Mouse (Mus musculus): ENCODE data around the gene Parp11. TPM values are rescaled to one million over a fixed set of nuclear protein-coding genes. Genes with fewer than 3 reads are reported as not detected.
"Not testable (repeated sequence)": the region's sequence is repeated elsewhere in the genome, so short reads cannot be mapped to it uniquely, and the experiment has no call there.

Gene Parp11
- polyA plus RNA-seq, 1 experiment from 2014 or later: 25.7 TPM

GRCm38 (mm10) chr6:127500119-127500518, 53.5 kb downstream of the Parp11 start:
- no peaks in the 10 kb centered on the region for H3K27me3 ChIP-seq
- no peak overlapping the region for H3K4me2 ChIP-seq (replicated peaks)
- 75% methylated on average over 9 of the region's 9 CpGs for WGBS
- H3K9ac ChIP-seq: no peak overlapping the region
- ATAC-seq (ENCODE audit: insufficient number of reproducible peaks, low FRiP score, low TSS enrichment, low read depth): no peak
- peaks cover 25% of the 10 kb centered on the region for H3K4me1 ChIP-seq
- no peak overlapping the region for H3K27ac ChIP-seq (replicated peaks)
- H3K9me3 ChIP-seq (replicated peaks): no peaks in the 10 kb centered on the region
- H3K36me3 ChIP-seq: no peaks in the 10 kb centered on the region
- no peak overlapping the region for H3K4me3 ChIP-seq (replicated peaks)

- no peaks in the 10 kb centered on the region for H3K27me3 ChIP-seq
- peaks cover 22% of the 10 kb centered on the region for H3K4me1 ChIP-seq
- H3K36me3 ChIP-seq: no peaks in the 10 kb centered on the region
- no peak overlapping the region for H3K27ac ChIP-seq (replicated peaks)
- no peaks in the 10 kb centered on the region for H3K9me3 ChIP-seq (replicated peaks)
- ATAC-seq (ENCODE audit: insufficient number of reproducible peaks, low FRiP score, low TSS enrichment, low read depth): no peak
- H3K4me3 ChIP-seq (replicated peaks): no peak overlapping the region
- H3K9ac ChIP-seq: no peak overlapping the region
- 74% methylated on average over 3 of the region's 3 CpGs for WGBS
- H3K4me2 ChIP-seq (replicated peaks): no peak overlapping the region
Measured at GRCm38 (mm10) chr6:127500806-127501205, 54.2 kb downstream of the Parp11 start.

GRCm38 (mm10) chr6:127502530-127502929, 55.9 kb downstream of the Parp11 start:
- ATAC-seq (ENCODE audit: insufficient number of reproducible peaks, low FRiP score, low TSS enrichment, low read depth): no peak; the same call in 1 of the 2 replicates
- Histone ChIP-seq H3K4me1 (peaks cover 5% of the 10 kb centered on the region; the same call in 1 of the 2 replicates), H3K4me2 (replicated peaks) (no peak overlapping the region), H3K36me3 (no peaks in the 10 kb centered on the region), H3K4me3 (replicated peaks) (no peak overlapping the region), H3K9me3 (replicated peaks) (no peaks in the 10 kb centered on the region), H3K27ac (replicated peaks) (no peak overlapping the region), H3K27me3 (no peaks in the 10 kb centered on the region), H3K9ac (no peak overlapping the region)
- 55% methylated on average over 3 of the region's 3 CpGs for WGBS

- not testable (repeated sequence) for H3K36me3 ChIP-seq; H3K4me2 ChIP-seq (replicated peaks); H3K4me1 ChIP-seq; H3K9me3 ChIP-seq (replicated peaks); H3K4me3 ChIP-seq (replicated peaks); H3K27me3 ChIP-seq; ATAC-seq (ENCODE audit: insufficient number of reproducible peaks, low FRiP score, low TSS enrichment, low read depth); H3K27ac ChIP-seq (replicated peaks); H3K9ac ChIP-seq
- 91% methylated on average over 7 of the region's 12 CpGs for WGBS
Measured at GRCm38 (mm10) chr6:127513776-127514175, 67.1 kb downstream of the Parp11 start.

GRCm38 (mm10) chr6:127521176-127521575, 74.5 kb downstream of the Parp11 start:
- Histone ChIP-seq H3K9me3 (replicated peaks) (no peaks in the 10 kb centered on the region), H3K9ac (no peak overlapping the region), H3K27me3 (no peaks in the 10 kb centered on the region), H3K27ac (replicated peaks) (no peak overlapping the region), H3K36me3 (no peaks in the 10 kb centered on the region), H3K4me1 (no peaks in the 10 kb centered on the region), H3K4me3 (replicated peaks) (no peak overlapping the region), H3K4me2 (replicated peaks) (no peak overlapping the region)
- 66% methylated on average over 8 of the region's 8 CpGs for WGBS
- ATAC-seq (ENCODE audit: insufficient number of reproducible peaks, low FRiP score, low TSS enrichment, low read depth): no peak

- Histone ChIP-seq H3K4me2 (replicated peaks) (no peak overlapping the region), H3K9me3 (replicated peaks) (no peaks in the 10 kb centered on the region), H3K4me3 (replicated peaks) (no peak overlapping the region), H3K9ac (no peak overlapping the region), H3K4me1 (no peaks in the 10 kb centered on the region), H3K27me3 (no peaks in the 10 kb centered on the region), H3K36me3 (no peaks in the 10 kb centered on the region), H3K27ac (replicated peaks) (no peak overlapping the region)
- ATAC-seq (ENCODE audit: insufficient number of reproducible peaks, low FRiP score, low TSS enrichment, low read depth): no peak
- WGBS: 53% methylated on average over 9 of the region's 9 CpGs
Measured at GRCm38 (mm10) chr6:127522326-127522725, 75.7 kb downstream of the Parp11 start.

GRCm38 (mm10) chr6:127524442-127524841, 77.8 kb downstream of the Parp11 start:
- H3K27me3 ChIP-seq: no peaks in the 10 kb centered on the region
- no peak overlapping the region for H3K4me2 ChIP-seq (replicated peaks)
- H3K9ac ChIP-seq: no peak overlapping the region
- H3K4me1 ChIP-seq: peaks cover 2% of the 10 kb centered on the region
- H3K9me3 ChIP-seq (replicated peaks): no peaks in the 10 kb centered on the region
- no peaks in the 10 kb centered on the region for H3K36me3 ChIP-seq
- no peak for ATAC-seq (ENCODE audit: insufficient number of reproducible peaks, low FRiP score, low TSS enrichment, low read depth)
- WGBS: 31% methylated on average over 8 of the region's 8 CpGs
- no peak overlapping the region for H3K4me3 ChIP-seq (replicated peaks)
- no peak overlapping the region for H3K27ac ChIP-seq (replicated peaks)

- no peak overlapping the region for H3K4me2 ChIP-seq (replicated peaks)
- WGBS: 84% methylated on average over 7 of the region's 7 CpGs
- peaks cover 4% of the 10 kb centered on the region for H3K4me1 ChIP-seq
- no peaks in the 10 kb centered on the region for H3K27me3 ChIP-seq
- no peaks in the 10 kb centered on the region for H3K36me3 ChIP-seq
- no peak overlapping the region for H3K4me3 ChIP-seq (replicated peaks)
- no peaks in the 10 kb centered on the region for H3K9me3 ChIP-seq (replicated peaks)
- H3K27ac ChIP-seq (replicated peaks): no peak overlapping the region
- no peak overlapping the region for H3K9ac ChIP-seq
- no peak for ATAC-seq (ENCODE audit: insufficient number of reproducible peaks, low FRiP score, low TSS enrichment, low read depth)
Measured at GRCm38 (mm10) chr6:127528625-127529024, 82.0 kb downstream of the Parp11 start.

GRCm38 (mm10) chr6:127529451-127529850, 82.8 kb downstream of the Parp11 start:
- Histone ChIP-seq H3K36me3 (no peaks in the 10 kb centered on the region), H3K27me3 (no peaks in the 10 kb centered on the region), H3K27ac (replicated peaks) (no peak overlapping the region), H3K9me3 (replicated peaks) (no peaks in the 10 kb centered on the region), H3K9ac (no peak overlapping the region), H3K4me3 (replicated peaks) (no peak overlapping the region), H3K4me2 (replicated peaks) (no peak overlapping the region), H3K4me1 (peaks cover 4% of the 10 kb centered on the region)
- WGBS: 76% methylated on average over 2 of the region's 2 CpGs
- no peak for ATAC-seq (ENCODE audit: insufficient number of reproducible peaks, low FRiP score, low TSS enrichment, low read depth)

- WGBS: 49% methylated on average over 3 of the region's 3 CpGs
- Histone ChIP-seq H3K27ac (replicated peaks) (no peak overlapping the region), H3K4me2 (replicated peaks) (no peak overlapping the region), H3K27me3 (no peaks in the 10 kb centered on the region), H3K9ac (no peak overlapping the region), H3K4me3 (replicated peaks) (no peak overlapping the region), H3K4me1 (peaks cover 4% of the 10 kb centered on the region), H3K36me3 (no peaks in the 10 kb centered on the region), H3K9me3 (replicated peaks) (no peaks in the 10 kb centered on the region)
- ATAC-seq (ENCODE audit: insufficient number of reproducible peaks, low FRiP score, low TSS enrichment, low read depth): no peak
Measured at GRCm38 (mm10) chr6:127530206-127530605, 83.6 kb downstream of the Parp11 start.

GRCm38 (mm10) chr6:127531412-127532205, 85.0 kb downstream of the Parp11 start:
- 46% methylated on average over 3 of the region's 3 CpGs for WGBS
- Histone ChIP-seq H3K4me2 (replicated peaks) (no peak overlapping the region), H3K9me3 (replicated peaks) (no peaks in the 10 kb centered on the region), H3K9ac (no peak overlapping the region), H3K36me3 (no peaks in the 10 kb centered on the region), H3K4me3 (replicated peaks) (no peak overlapping the region), H3K27me3 (no peaks in the 10 kb centered on the region), H3K27ac (replicated peaks) (no peak overlapping the region), H3K4me1 (peaks cover 4% of the 10 kb centered on the region)
- no peak for ATAC-seq (ENCODE audit: insufficient number of reproducible peaks, low FRiP score, low TSS enrichment, low read depth)

- H3K9me3 ChIP-seq (replicated peaks): no peaks in the 10 kb centered on the region
- H3K4me3 ChIP-seq (replicated peaks): no peak overlapping the region
- no peak for ATAC-seq (ENCODE audit: insufficient number of reproducible peaks, low FRiP score, low TSS enrichment, low read depth)
- no peak overlapping the region for H3K9ac ChIP-seq
- H3K4me2 ChIP-seq (replicated peaks): no peak overlapping the region
- H3K27ac ChIP-seq (replicated peaks): no peak overlapping the region
- no peaks in the 10 kb centered on the region for H3K27me3 ChIP-seq
- WGBS: 87% methylated on average over 5 of the region's 5 CpGs
- H3K4me1 ChIP-seq: peaks cover 4% of the 10 kb centered on the region
- no peaks in the 10 kb centered on the region for H3K36me3 ChIP-seq
Measured at GRCm38 (mm10) chr6:127532304-127532703, 85.7 kb downstream of the Parp11 start.

Data from embryonic facial prominence, embryonic 15.5 days (tissue).